Mouse (Mus musculus): Measurements from ENCODE around the gene Uroc1. TPM values are rescaled to one million over a fixed set of nuclear protein-coding genes. Genes with fewer than 3 reads are reported as not detected.
A peak's percentile ranks its signal among the peaks of the same experiment; 100 is the strongest.

The Uroc1 gene
- polyA plus RNA-seq, 1 experiment from 2014 or later = not detected

DNA sequence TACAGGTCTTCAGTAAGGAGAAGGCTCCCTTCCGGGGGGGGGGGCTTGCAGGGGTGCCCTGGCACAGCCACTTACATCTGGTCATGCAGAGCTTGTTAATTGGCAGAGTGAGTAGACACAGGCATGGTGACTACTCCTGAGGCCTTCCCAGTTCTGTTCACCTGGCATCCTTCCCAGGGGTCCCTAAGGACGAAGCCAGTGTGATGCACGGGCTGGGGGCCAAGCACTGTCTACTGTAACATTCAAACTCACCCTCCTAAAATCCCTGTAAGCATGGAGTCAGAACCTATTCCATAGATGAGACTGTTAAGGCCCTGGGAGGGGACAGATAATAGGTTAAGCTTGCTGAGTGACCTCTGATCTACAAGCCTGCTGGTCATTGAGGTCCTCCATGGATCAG, 9.1 kb upstream of the Uroc1 start:
- no peak overlapping the region for H3K4me2 ChIP-seq
- no peak for ATAC-seq (ENCODE audit: low read depth)
- no peaks in the 10 kb centered on the region for H3K36me3 ChIP-seq
- 90% methylated on average over 3 of the region's 3 CpGs for WGBS
- no peaks in the 10 kb centered on the region for H3K9me3 ChIP-seq
- peaks cover 20% of the 10 kb centered on the region for H3K27me3 ChIP-seq
- no peak overlapping the region for H3K4me3 ChIP-seq
- H3K27ac ChIP-seq (replicated peaks) = no peak overlapping the region
- H3K9ac ChIP-seq = no peak overlapping the region
- H3K4me1 ChIP-seq (replicated peaks) = peaks cover 8% of the 10 kb centered on the region

- H3K27me3 ChIP-seq = peaks cover 20% of the 10 kb centered on the region
- H3K36me3 ChIP-seq = no peaks in the 10 kb centered on the region
- 82% methylated on average over 3 of the region's 3 CpGs for WGBS
- H3K4me1 ChIP-seq (replicated peaks) = peaks cover 8% of the 10 kb centered on the region
- H3K27ac ChIP-seq (replicated peaks) = no peak overlapping the region
- ATAC-seq (ENCODE audit: low read depth) = no peak
- no peaks in the 10 kb centered on the region for H3K9me3 ChIP-seq
- H3K4me3 ChIP-seq = no peak overlapping the region
- no peak overlapping the region for H3K4me2 ChIP-seq
- H3K9ac ChIP-seq = no peak overlapping the region
Observed at GRCm38 (mm10) chr6:90324463-90324862, 8.6 kb upstream of the Uroc1 start.

DNA sequence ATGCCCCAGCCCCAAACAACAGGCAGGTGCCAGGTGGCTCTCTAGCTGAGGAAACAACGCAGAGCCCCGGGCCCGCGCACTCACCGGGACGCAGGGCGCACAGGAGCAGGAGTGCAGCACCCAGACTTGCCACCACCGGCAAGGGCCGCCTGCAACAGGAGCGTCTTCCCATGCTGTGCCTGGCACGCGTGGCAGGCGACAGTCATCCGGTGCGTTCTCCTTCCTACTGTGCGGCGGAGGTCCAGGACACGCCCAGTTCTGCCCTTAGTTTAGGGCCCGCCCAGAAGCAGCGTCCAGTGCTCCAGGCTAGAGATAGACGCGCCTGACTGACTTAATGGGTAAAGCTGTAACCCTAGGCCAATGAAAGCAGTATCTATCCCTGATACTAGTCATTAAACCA, 8.1 kb upstream of the Uroc1 start, which contains the start of gene Chst13:
Gene Chst13, minus strand, starts transcription at position 195 of the 400 bp plus-strand sequence.
- no peak for ATAC-seq (ENCODE audit: low read depth)
- no peaks in the 10 kb centered on the region for H3K36me3 ChIP-seq
- peaks cover 8% of the 10 kb centered on the region for H3K4me1 ChIP-seq (replicated peaks)
- H3K4me2 ChIP-seq = peak within 1 kb of the TSS; percentile 42
- H3K27me3 ChIP-seq = peaks cover 20% of the 10 kb centered on the region
- H3K9me3 ChIP-seq = no peaks in the 10 kb centered on the region
- H3K9ac ChIP-seq = peak within 1 kb of the TSS; percentile 9; the same call in 1 of the 2 replicates
- H3K4me3 ChIP-seq = 0 out of 2 replicates have a peak within 1 kb of the TSS, but pooled peaks have one; percentile 8
- whole genome bisulfite sequencing = 7% methylated on average over 22 of the region's 22 CpGs
- no peak within 1 kb of the TSS for H3K27ac ChIP-seq (replicated peaks)

DNA sequence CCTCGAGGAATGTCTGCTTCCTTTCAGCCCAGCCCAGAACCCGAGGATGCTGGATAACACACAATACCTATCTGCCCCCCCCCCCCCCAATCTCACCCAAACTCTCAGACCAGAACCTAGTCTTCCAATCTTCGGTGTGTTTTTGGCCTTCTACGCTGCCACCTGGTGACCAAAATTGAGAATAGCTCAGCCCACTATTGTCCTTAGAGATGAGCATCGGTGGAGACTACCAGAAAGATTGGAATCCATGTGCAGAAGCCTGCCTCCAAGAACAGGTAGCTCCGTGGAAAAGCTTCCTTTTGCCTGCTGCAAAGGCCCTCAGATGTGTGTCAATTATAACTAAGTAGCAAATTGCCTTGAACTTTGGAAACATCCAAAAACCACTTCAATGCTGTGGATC, 5.4 kb upstream of the Uroc1 start:
- Histone ChIP-seq H3K36me3 (no peaks in the 10 kb centered on the region), H3K27ac (replicated peaks) (no peak overlapping the region), H3K9ac (no peak overlapping the region), H3K4me2 (no peak overlapping the region), H3K4me3 (no peak overlapping the region), H3K9me3 (no peaks in the 10 kb centered on the region), H3K27me3 (peaks cover 20% of the 10 kb centered on the region), H3K4me1 (replicated peaks) (peaks cover 8% of the 10 kb centered on the region)
- WGBS = 32% methylated on average over 6 of the region's 6 CpGs
- ATAC-seq (ENCODE audit: low read depth) = no peak

DNA sequence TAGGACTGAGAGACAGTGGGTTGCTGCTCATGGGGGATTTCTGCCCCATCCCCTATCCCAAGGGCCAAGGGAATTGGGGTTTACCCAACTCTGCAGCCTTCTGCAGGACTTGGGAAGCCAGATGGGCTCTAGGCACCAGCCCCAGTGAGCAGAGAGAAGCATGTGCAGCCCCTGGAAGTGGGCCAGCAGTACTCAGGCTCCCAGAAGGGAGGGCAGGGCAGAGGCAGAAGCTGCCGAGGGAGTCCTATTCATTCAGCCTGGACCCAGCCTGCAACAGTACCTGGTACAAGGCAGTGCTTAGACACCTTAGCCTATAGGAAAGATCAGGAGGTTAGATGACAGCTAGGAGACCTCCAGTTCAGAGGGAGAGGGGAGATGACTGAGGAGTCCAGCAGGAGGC, 3.1 kb upstream of the Uroc1 start:
- WGBS = 44% methylated on average over 1 of the region's 1 CpGs
- Histone ChIP-seq H3K9ac (no peak overlapping the region), H3K27ac (replicated peaks) (no peak overlapping the region), H3K27me3 (peaks cover 10% of the 10 kb centered on the region), H3K36me3 (no peaks in the 10 kb centered on the region), H3K4me3 (no peak overlapping the region), H3K9me3 (no peaks in the 10 kb centered on the region), H3K4me1 (replicated peaks) (peaks cover 4% of the 10 kb centered on the region), H3K4me2 (no peak overlapping the region)
- peak; percentile 49 for ATAC-seq (ENCODE audit: low read depth)

DNA sequence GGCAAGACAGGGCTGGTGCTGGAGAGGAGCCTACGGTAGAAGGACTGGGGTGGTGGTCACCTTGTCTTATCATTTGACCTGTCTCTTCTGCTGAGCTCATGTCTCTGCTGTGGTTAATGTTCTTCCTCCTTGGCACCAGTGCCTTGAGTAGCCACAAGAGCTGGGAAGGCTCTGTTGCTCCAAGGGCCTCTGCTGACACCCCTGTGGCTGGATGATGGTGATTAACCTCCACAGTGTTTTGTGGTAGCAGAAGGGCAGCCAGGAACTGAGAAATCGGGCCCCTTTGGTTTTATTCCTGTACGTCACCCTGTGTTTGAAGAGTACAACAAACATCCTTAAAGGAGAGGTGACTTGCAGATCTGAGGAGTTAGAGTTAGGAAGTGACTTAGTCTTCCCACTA, 1.2 kb downstream of the Uroc1 start:
- H3K9me3 ChIP-seq = no peaks in the 10 kb centered on the region
- no peaks in the 10 kb centered on the region for H3K36me3 ChIP-seq
- H3K27me3 ChIP-seq = no peaks in the 10 kb centered on the region
- no peaks in the 10 kb centered on the region; the same call in 1 of the 2 replicates for H3K4me1 ChIP-seq (replicated peaks)
- 87% methylated on average over 3 of the region's 3 CpGs for WGBS
- no peak overlapping the region for H3K27ac ChIP-seq (replicated peaks)
- ATAC-seq (ENCODE audit: low read depth) = no peak
- H3K9ac ChIP-seq = no peak overlapping the region
- H3K4me3 ChIP-seq = no peak overlapping the region
- H3K4me2 ChIP-seq = no peak overlapping the region

GRCm38 (mm10) chr6:90342343-90342742, 9.3 kb downstream of the Uroc1 start:
- Histone ChIP-seq H3K9ac (no peak overlapping the region), H3K4me1 (replicated peaks) (no peaks in the 10 kb centered on the region), H3K27me3 (no peaks in the 10 kb centered on the region), H3K9me3 (no peaks in the 10 kb centered on the region), H3K27ac (replicated peaks) (no peak overlapping the region), H3K4me3 (no peak overlapping the region), H3K4me2 (no peak overlapping the region), H3K36me3 (no peaks in the 10 kb centered on the region)
- no peak for ATAC-seq (ENCODE audit: low read depth)
- WGBS = 78% methylated on average over 2 of the region's 2 CpGs

DNA sequence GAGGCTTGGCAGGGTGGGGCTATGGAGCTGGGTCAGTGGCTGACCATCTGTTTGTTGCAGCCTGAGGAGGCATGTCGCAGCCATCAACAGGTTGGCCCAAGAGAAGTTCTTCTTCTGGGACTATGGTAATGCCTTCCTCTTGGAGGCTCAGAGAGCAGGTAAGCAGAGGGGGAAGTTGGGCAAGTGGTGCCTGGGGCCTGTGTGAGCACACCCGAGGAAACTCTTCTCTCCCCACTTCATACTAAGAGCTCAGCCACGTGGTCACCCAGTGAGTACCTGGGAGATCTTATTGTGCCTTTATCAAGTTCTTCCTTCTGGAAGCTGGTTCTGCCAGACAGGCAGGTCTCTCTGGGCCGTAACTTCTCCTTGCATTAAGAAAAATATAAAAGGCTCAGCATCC, 14.1 kb downstream of the Uroc1 start:
- Histone ChIP-seq H3K9me3 (no peaks in the 10 kb centered on the region), H3K4me1 (replicated peaks) (no peaks in the 10 kb centered on the region), H3K27ac (replicated peaks) (no peak overlapping the region), H3K27me3 (no peaks in the 10 kb centered on the region), H3K4me2 (no peak overlapping the region), H3K9ac (no peak overlapping the region), H3K4me3 (no peak overlapping the region), H3K36me3 (no peaks in the 10 kb centered on the region)
- WGBS = 82% methylated on average over 4 of the region's 4 CpGs
- ATAC-seq (ENCODE audit: low read depth) = no peak

GRCm38 (mm10) chr6:90348500-90348899, 15.4 kb downstream of the Uroc1 start:
- 80% methylated on average over 4 of the region's 4 CpGs for WGBS
- Histone ChIP-seq H3K9me3 (no peaks in the 10 kb centered on the region), H3K4me2 (no peak overlapping the region), H3K27me3 (no peaks in the 10 kb centered on the region), H3K4me1 (replicated peaks) (no peaks in the 10 kb centered on the region), H3K27ac (replicated peaks) (no peak overlapping the region), H3K36me3 (no peaks in the 10 kb centered on the region), H3K4me3 (no peak overlapping the region), H3K9ac (no peak overlapping the region)
- no peak for ATAC-seq (ENCODE audit: low read depth)

- 73% methylated on average over 2 of the region's 2 CpGs for WGBS
- Histone ChIP-seq H3K9me3 (no peaks in the 10 kb centered on the region), H3K27ac (replicated peaks) (no peak overlapping the region), H3K4me1 (replicated peaks) (no peaks in the 10 kb centered on the region), H3K4me2 (no peak overlapping the region), H3K4me3 (no peak overlapping the region), H3K36me3 (no peaks in the 10 kb centered on the region), H3K9ac (no peak overlapping the region), H3K27me3 (no peaks in the 10 kb centered on the region)
- no peak for ATAC-seq (ENCODE audit: low read depth)
Observed at GRCm38 (mm10) chr6:90350011-90350410, 16.9 kb downstream of the Uroc1 start.

DNA sequence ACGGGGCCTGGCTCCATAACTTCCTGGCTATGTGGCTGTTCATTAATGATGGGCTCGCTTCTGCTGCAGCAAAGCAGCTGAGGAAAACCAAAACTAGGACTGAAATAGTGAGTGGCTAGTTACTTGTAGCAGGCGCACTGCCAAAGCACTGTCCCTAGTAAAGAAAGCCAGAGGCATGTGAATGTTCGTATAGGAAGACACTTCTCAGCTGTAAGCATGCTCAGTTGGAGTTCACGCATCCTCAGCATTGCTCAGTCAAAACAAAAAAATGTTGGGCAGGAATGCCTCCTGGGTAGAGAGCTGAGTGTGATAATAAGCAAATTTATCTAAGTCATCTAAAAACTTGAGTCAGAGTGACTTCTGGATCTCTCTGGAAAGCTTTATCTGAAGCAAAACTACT, 25.1 kb downstream of the Uroc1 start:
- Histone ChIP-seq H3K4me2 (no peak overlapping the region), H3K4me1 (replicated peaks) (peaks cover 14% of the 10 kb centered on the region; the same call in 1 of the 2 replicates), H3K27me3 (no peaks in the 10 kb centered on the region), H3K4me3 (no peak overlapping the region), H3K9ac (no peak overlapping the region), H3K36me3 (no peaks in the 10 kb centered on the region), H3K27ac (replicated peaks) (no peak overlapping the region), H3K9me3 (no peaks in the 10 kb centered on the region)
- no peak for ATAC-seq (ENCODE audit: low read depth)
- WGBS = 72% methylated on average over 5 of the region's 5 CpGs

GRCm38 (mm10) chr6:90359445-90359844, 26.4 kb downstream of the Uroc1 start:
- 76% methylated on average over 2 of the region's 2 CpGs for WGBS
- H3K9ac ChIP-seq = no peak overlapping the region
- no peaks in the 10 kb centered on the region for H3K27me3 ChIP-seq
- peaks cover 14% of the 10 kb centered on the region; the same call in 1 of the 2 replicates for H3K4me1 ChIP-seq (replicated peaks)
- no peak overlapping the region for H3K4me2 ChIP-seq
- H3K4me3 ChIP-seq = no peak overlapping the region
- no peak overlapping the region for H3K27ac ChIP-seq (replicated peaks)
- H3K9me3 ChIP-seq = no peaks in the 10 kb centered on the region
- no peaks in the 10 kb centered on the region for H3K36me3 ChIP-seq
- ATAC-seq (ENCODE audit: low read depth) = no peak

DNA sequence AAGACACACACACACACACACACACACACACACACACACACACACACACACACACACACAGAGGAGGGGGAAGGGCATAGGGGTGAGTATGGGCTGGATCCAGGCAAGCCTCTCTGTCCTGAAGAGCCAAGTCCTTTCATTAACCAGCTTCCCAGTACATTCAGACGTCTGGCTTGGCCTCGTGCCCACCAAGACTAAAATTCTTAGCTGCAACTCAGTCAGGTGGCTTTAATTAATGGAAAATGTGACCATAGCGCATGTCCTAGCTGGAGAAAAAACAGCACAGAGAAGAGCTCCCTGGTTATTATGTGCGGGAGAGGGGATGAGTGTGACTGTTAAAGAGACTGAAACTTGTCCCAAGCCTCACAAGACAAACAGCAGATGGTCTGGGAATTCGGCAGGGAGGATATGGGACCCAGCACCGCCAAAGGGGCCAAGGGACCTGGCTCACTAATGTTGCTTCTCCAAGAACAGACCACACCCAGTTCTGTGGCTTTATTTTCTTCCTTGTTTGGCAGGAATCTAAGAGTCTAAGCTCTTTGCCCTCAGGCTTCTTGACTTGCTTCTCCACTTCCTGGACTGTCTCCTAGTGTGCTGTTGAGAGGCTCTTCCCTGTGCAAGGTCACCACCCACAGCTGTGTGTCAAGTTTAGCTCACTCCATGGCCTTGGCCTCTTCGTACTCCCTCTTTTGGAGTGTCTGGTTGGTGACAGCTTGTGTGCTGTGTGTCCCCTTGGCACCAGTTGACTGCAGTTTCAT, 27.1 kb downstream of the Uroc1 start:
- peak; percentile 11; the same call in 1 of the 2 replicates for ATAC-seq (ENCODE audit: low read depth)
- no peaks in the 10 kb centered on the region for H3K9me3 ChIP-seq
- 50% methylated on average over 7 of the region's 7 CpGs for WGBS
- no peak overlapping the region for H3K4me2 ChIP-seq
- no peak overlapping the region for H3K4me3 ChIP-seq
- H3K27ac ChIP-seq (replicated peaks) = 0 out of 2 replicates have a peak overlapping the region, but pooled peaks have one; percentile 18
- no peak overlapping the region for H3K9ac ChIP-seq
- no peaks in the 10 kb centered on the region for H3K27me3 ChIP-seq
- H3K4me1 ChIP-seq (replicated peaks) = peaks cover 14% of the 10 kb centered on the region; the same call in 1 of the 2 replicates
- no peaks in the 10 kb centered on the region for H3K36me3 ChIP-seq

Data from neural tube, embryonic 13.5 days (tissue).